Mouse (Mus musculus) hindbrain, embryonic 14.5 days (tissue): ENCODE measurements around the gene Ugt1a2. TPM values are rescaled to one million over a fixed set of nuclear protein-coding genes. Genes with fewer than 3 reads are reported as not detected.
"Not testable (repeated sequence)": the region's sequence is repeated elsewhere in the genome, so short reads cannot be mapped to it uniquely, and the experiment has no call there.

Experiments used
- ATAC-seq: fragments of 200-750 bp; cut with Nextera tagmentation; 2 replicates; pipeline ENCODE4 v1.8.0; 2017; ENCODE audit warnings: moderate number of reproducible peaks, mild to moderate bottlenecking, moderate TSS enrichment, moderate library complexity; ENCODE audit not compliant: low FRiP score
- DNase-seq: peaks from one replicate; pipeline ENCODE4 v3.0.0-alpha.2; 2015; ENCODE audit warnings: low spot score
- H3K27ac ChIP-seq: fragments of 300-500 bp; sonication (generic); 2 replicates; pipeline ENCODE4 v1.5.1; 2014; ENCODE audit warnings: mild to moderate bottlenecking, moderate library complexity
- H3K27me3 ChIP-seq: fragments of 300-500 bp; sonication (generic); 2 replicates; pipeline ENCODE4 v1.6.1; 2014; ENCODE audit warnings: mild to moderate bottlenecking, low read length, mixed read lengths; ENCODE audit not compliant: control insufficient read depth, insufficient read depth
- H3K36me3 ChIP-seq: fragments of 300-500 bp; sonication (generic); replicated peaks from 2 replicates; pipeline ENCODE4 v1.6.1; 2014; ENCODE audit not compliant: control insufficient read depth, insufficient read depth
- H3K4me1 ChIP-seq: fragments of 300-500 bp; sonication (generic); replicated peaks from 2 replicates; pipeline ENCODE4 v1.6.1; 2014; ENCODE audit warnings: antibody characterized with exemption, low read length, mixed read lengths; ENCODE audit not compliant: control insufficient read depth, insufficient read depth
- H3K4me2 ChIP-seq: fragments of 300-500 bp; sonication (generic); replicated peaks from 2 replicates; pipeline ENCODE4 v1.6.1; 2014; ENCODE audit warnings: mild to moderate bottlenecking, moderate library complexity
- H3K4me3 ChIP-seq: fragments of 300-500 bp; sonication (generic); replicated peaks from 2 replicates; pipeline ENCODE4 v1.5.1; 2014; ENCODE audit warnings: mild to moderate bottlenecking, low read length
- H3K9ac ChIP-seq: fragments of 300-500 bp; sonication (generic); 2 replicates; pipeline ENCODE4 v1.6.1; 2014
- H3K9me3 ChIP-seq: fragments of 300-500 bp; sonication (generic); 2 replicates; pipeline ENCODE4 v1.6.1; 2016; ENCODE audit warnings: low read length; ENCODE audit not compliant: control insufficient read depth
- WGBS: fragments of 180-500 bp; shearing (Covaris S2); extraction: QIAGEN DNeasy Blood & Tissue Kit; methylation state at CpG from one replicate; pipeline ENCODE4 v1.1.7; 2014; 5-methylcytosine and 5-hydroxymethylcytosine counted together
- polyA plus RNA-seq: library from polyadenylated mRNA; unstranded; fragments of >200 nt; fragmentation: Nextera tagmentation; extraction: Ambion mirVana; gene quantifications from 2 replicates; pipeline ENCODE4 v1.2.1, GENCODE M21; 2014

The Ugt1a2 gene
- polyA plus RNA-seq, 1 experiment from 2014 or later: not detected

GRCm38 (mm10) chr1:88216551-88216950 lies 16.1 kb downstream of the Ugt1a2 start:
- no peaks in the 10 kb centered on the region for H3K4me1 ChIP-seq
- 56% methylated on average over 2 of the region's 2 CpGs for WGBS
- H3K4me2 ChIP-seq: no peak overlapping the region
- H3K9ac ChIP-seq: no peak overlapping the region
- ATAC-seq: no peak
- no peak overlapping the region for H3K27ac ChIP-seq
- H3K36me3 ChIP-seq: no peaks in the 10 kb centered on the region
- H3K4me3 ChIP-seq: no peak overlapping the region
- H3K27me3 ChIP-seq: no peaks in the 10 kb centered on the region
- no peak for DNase-seq
- H3K9me3 ChIP-seq: peaks cover 46% of the 10 kb centered on the region

- Histone ChIP-seq H3K9ac (no peak overlapping the region), H3K4me1 (no peaks in the 10 kb centered on the region), H3K36me3 (no peaks in the 10 kb centered on the region), H3K27me3 (no peaks in the 10 kb centered on the region), H3K9me3 (peaks cover 44% of the 10 kb centered on the region), H3K4me2 (no peak overlapping the region), H3K27ac (no peak overlapping the region), H3K4me3 (no peak overlapping the region)
- DNase-seq: peak; percentile 31
- WGBS: 67% methylated on average over 2 of the region's 2 CpGs
- ATAC-seq: no peak
Observed at GRCm38 (mm10) chr1:88217144-88217543, 16.7 kb downstream of the Ugt1a2 start.

- Histone ChIP-seq H3K36me3 (no peaks in the 10 kb centered on the region), H3K9ac (no peak overlapping the region), H3K27me3 (no peaks in the 10 kb centered on the region), H3K4me3 (no peak overlapping the region), H3K9me3 (peaks cover 42% of the 10 kb centered on the region), H3K4me1 (no peaks in the 10 kb centered on the region), H3K4me2 (no peak overlapping the region), H3K27ac (no peak overlapping the region)
- ATAC-seq (no peak), DNase-seq (no peak)
- 39% methylated on average over 3 of the region's 3 CpGs for WGBS
Observed at GRCm38 (mm10) chr1:88217576-88217975, 17.2 kb downstream of the Ugt1a2 start.

- H3K36me3 ChIP-seq: no peaks in the 10 kb centered on the region
- H3K27ac ChIP-seq: no peak overlapping the region
- DNase-seq: no peak
- no peak overlapping the region for H3K4me3 ChIP-seq
- WGBS: 74% methylated on average over 9 of the region's 9 CpGs
- H3K4me1 ChIP-seq: no peaks in the 10 kb centered on the region
- H3K4me2 ChIP-seq: no peak overlapping the region
- ATAC-seq: no peak
- no peaks in the 10 kb centered on the region for H3K27me3 ChIP-seq
- H3K9me3 ChIP-seq: peaks cover 38% of the 10 kb centered on the region
- no peak overlapping the region for H3K9ac ChIP-seq
Observed at GRCm38 (mm10) chr1:88218051-88218450, 17.6 kb downstream of the Ugt1a2 start.

- Histone ChIP-seq H3K9me3 (peaks cover 32% of the 10 kb centered on the region), H3K27me3 (no peaks in the 10 kb centered on the region), H3K27ac (no peak overlapping the region), H3K4me2 (no peak overlapping the region), H3K4me1 (no peaks in the 10 kb centered on the region), H3K36me3 (no peaks in the 10 kb centered on the region), H3K4me3 (no peak overlapping the region), H3K9ac (no peak overlapping the region)
- ATAC-seq (no peak), DNase-seq (no peak)
- 51% methylated on average over 4 of the region's 4 CpGs for WGBS
Observed at GRCm38 (mm10) chr1:88218591-88218990, 18.2 kb downstream of the Ugt1a2 start.

- DNase-seq (peak; percentile 24), ATAC-seq (no peak)
- peaks cover 28% of the 10 kb centered on the region for H3K9me3 ChIP-seq
- H3K36me3 ChIP-seq: no peaks in the 10 kb centered on the region
- no peaks in the 10 kb centered on the region for H3K27me3 ChIP-seq
- no peak overlapping the region for H3K4me2 ChIP-seq
- WGBS: 25% methylated on average over 1 of the region's 1 CpGs
- no peak overlapping the region for H3K9ac ChIP-seq
- no peak overlapping the region for H3K4me3 ChIP-seq
- H3K27ac ChIP-seq: no peak overlapping the region
- H3K4me1 ChIP-seq: no peaks in the 10 kb centered on the region
Observed at GRCm38 (mm10) chr1:88219054-88219453, 18.7 kb downstream of the Ugt1a2 start.

GRCm38 (mm10) chr1:88220336-88220735 lies 19.9 kb downstream of the Ugt1a2 start:
- Histone ChIP-seq H3K4me3 (no peak overlapping the region), H3K9ac (no peak overlapping the region), H3K36me3 (no peaks in the 10 kb centered on the region), H3K9me3 (peaks cover 17% of the 10 kb centered on the region), H3K4me1 (no peaks in the 10 kb centered on the region), H3K27ac (no peak overlapping the region), H3K27me3 (no peaks in the 10 kb centered on the region), H3K4me2 (no peak overlapping the region)
- ATAC-seq: no peak
- DNase-seq: no peak

- 56% methylated on average over 2 of the region's 2 CpGs for WGBS
- H3K36me3 ChIP-seq: no peaks in the 10 kb centered on the region
- peaks cover 27% of the 10 kb centered on the region for H3K9me3 ChIP-seq
- DNase-seq: no peak
- no peak for ATAC-seq
- no peak overlapping the region for H3K9ac ChIP-seq
- H3K4me2 ChIP-seq: no peak overlapping the region
- no peak overlapping the region for H3K4me3 ChIP-seq
- no peaks in the 10 kb centered on the region for H3K4me1 ChIP-seq
- H3K27ac ChIP-seq: no peak overlapping the region
- no peaks in the 10 kb centered on the region for H3K27me3 ChIP-seq
Observed at GRCm38 (mm10) chr1:88222216-88222615, 21.8 kb downstream of the Ugt1a2 start.

GRCm38 (mm10) chr1:88223011-88223515 lies 22.7 kb downstream of the Ugt1a2 start:
- H3K36me3 ChIP-seq, H3K4me1 ChIP-seq, DNase-seq, ATAC-seq, H3K4me2 ChIP-seq, H3K27me3 ChIP-seq, H3K9ac ChIP-seq, H3K4me3 ChIP-seq, H3K27ac ChIP-seq: not testable (repeated sequence)
- H3K9me3 ChIP-seq: peaks cover 35% of the 10 kb centered on the region

- no peak overlapping the region for H3K27ac ChIP-seq
- DNase-seq (no peak), ATAC-seq (no peak)
- H3K36me3 ChIP-seq: no peaks in the 10 kb centered on the region
- H3K4me3 ChIP-seq: no peak overlapping the region
- H3K4me2 ChIP-seq: no peak overlapping the region
- H3K9me3 ChIP-seq: peaks cover 40% of the 10 kb centered on the region
- WGBS: 63% methylated on average over 1 of the region's 1 CpGs
- H3K9ac ChIP-seq: no peak overlapping the region
- H3K4me1 ChIP-seq: no peaks in the 10 kb centered on the region
- no peaks in the 10 kb centered on the region for H3K27me3 ChIP-seq
Observed at GRCm38 (mm10) chr1:88223591-88223990, 23.2 kb downstream of the Ugt1a2 start.
